Mouse (Mus musculus) brain, embryonic 14.5 days (tissue): ENCODE measurements at regions not wholly inside any gene's neighbourhood (a gene's known extent, or its start where the extent isn't known, plus 50 kb on each side); places are given as distances from the start of the nearest gene placed in this dataset.

Source experiments
- CTCF ChIP-seq: fragments of 200-500 bp; IDR thresholded peaks from 2 replicates; pipeline ENCODE4 v1.5.1; 2012; ENCODE audit warnings: inconsistent platforms, mild to moderate bottlenecking, moderate library complexity, borderline replicate concordance; ENCODE audit not compliant: insufficient read depth, insufficient read length; ENCODE audit errors: extremely low read depth
- POLR2A ChIP-seq: fragments of 200-500 bp; IDR thresholded peaks from 2 replicates; pipeline ENCODE4 v1.6.1; 2012; ENCODE audit warnings: mild to moderate bottlenecking, inconsistent platforms, borderline replicate concordance; ENCODE audit not compliant: poor library complexity, insufficient read depth, insufficient read length, severe bottlenecking; ENCODE audit errors: extremely low read depth

- TF ChIP-seq CTCF (no peak), POLR2A (no peak)
These were observed 168.3 kb upstream of the Zic4 start for GRCm38 (mm10) chr9:91193954-91194353.
